Mouse (Mus musculus) embryo, embryonic 11.5 days (tissue): ENCODE measurements at regions not wholly inside any gene's neighbourhood (a gene's known extent, or its start where the extent isn't known, plus 50 kb on each side); places are given as distances from the start of the nearest gene placed in this dataset.

Source experiments
- DNase-seq: peaks from one replicate; pipeline ENCODE4 v3.0.0-alpha.2; 2012; ENCODE audit warnings: low read depth, low spot score

GRCm38 (mm10) chr13:118603474-118603873 lies 66.1 kb upstream of the Fgf10 start:
- no peak for DNase-seq

- no peak for DNase-seq
Observed at GRCm38 (mm10) chr13:118596856-118597255, 72.7 kb upstream of the Fgf10 start.

GRCm38 (mm10) chr13:118596218-118596795 lies 73.3 kb upstream of the Fgf10 start:
- no peak for DNase-seq

GRCm38 (mm10) chr13:118592074-118592473 lies 77.5 kb upstream of the Fgf10 start:
- DNase-seq, result no peak

- DNase-seq, result no peak
Observed at GRCm38 (mm10) chr13:118572555-118572954, 97.0 kb upstream of the Fgf10 start.

- no peak for DNase-seq
Observed at GRCm38 (mm10) chr13:118565219-118565833, 104.3 kb upstream of the Fgf10 start.

GRCm38 (mm10) chr13:118558966-118559365 lies 110.6 kb upstream of the Fgf10 start:
- DNase-seq, result no peak

- no peak for DNase-seq
Observed at GRCm38 (mm10) chr13:118552029-118552428, 117.6 kb upstream of the Fgf10 start.

- DNase-seq, result no peak
Observed at GRCm38 (mm10) chr13:118538742-118539141, 130.8 kb upstream of the Fgf10 start.

- no peak for DNase-seq
Observed at GRCm38 (mm10) chr13:118513961-118514360, 126.9 kb upstream of the Mrps30 start.

GRCm38 (mm10) chr13:118506136-118506535 lies 119.1 kb upstream of the Mrps30 start:
- DNase-seq, result no peak

GRCm38 (mm10) chr13:118490610-118491009 lies 103.6 kb upstream of the Mrps30 start:
- peak; percentile 26 for DNase-seq

GRCm38 (mm10) chr13:118483031-118483430 lies 96.0 kb upstream of the Mrps30 start:
- DNase-seq, result no peak

GRCm38 (mm10) chr13:118480237-118480636 lies 93.2 kb upstream of the Mrps30 start:
- no peak for DNase-seq

- no peak for DNase-seq
Observed at GRCm38 (mm10) chr13:118478487-118478886, 91.4 kb upstream of the Mrps30 start.

- no peak for DNase-seq
Observed at GRCm38 (mm10) chr13:118472578-118472977, 85.5 kb upstream of the Mrps30 start.

- no peak for DNase-seq
Observed at GRCm38 (mm10) chr13:118459672-118460384, 72.8 kb upstream of the Mrps30 start.

- DNase-seq, result no peak
Observed at GRCm38 (mm10) chr13:118448977-118449705, 62.1 kb upstream of the Mrps30 start.

GRCm38 (mm10) chr13:118441322-118442064 lies 54.4 kb upstream of the Mrps30 start:
- DNase-seq, result no peak
